Mouse (Mus musculus): ENCODE measurements at regions not wholly inside any gene's neighbourhood (a gene's known extent, or its start where the extent isn't known, plus 50 kb on each side); places are given as distances from the start of the nearest gene placed in this dataset.

GRCm38 (mm10) chr14:46221897-46222669 is 157.1 kb upstream of the Gm15217 start:
- no peaks in the 10 kb centered on the region for H3K9me3 ChIP-seq (replicated peaks; ENCODE audit: control insufficient read depth, low read length)
- H3K4me1 ChIP-seq (ENCODE audit: control insufficient read depth, insufficient read depth) = no peaks in the 10 kb centered on the region
- no peak overlapping the region for H3K9ac ChIP-seq (replicated peaks; ENCODE audit: low read depth, low read length)
- WGBS = 73% methylated on average over 4 of the region's 4 CpGs
- H3K27ac ChIP-seq (ENCODE audit: low read depth) = no peak overlapping the region
- H3K36me3 ChIP-seq (replicated peaks; ENCODE audit: control insufficient read depth, insufficient read depth, low read length) = no peaks in the 10 kb centered on the region
- no peak for DNase-seq (ENCODE audit: low spot score)
- no peaks in the 10 kb centered on the region for H3K27me3 ChIP-seq (ENCODE audit: control insufficient read depth, insufficient read depth, low read length)
- ATAC-seq (ENCODE audit: insufficient read depth, low read depth) = no peak
- TF ChIP-seq CTCF (IDR thresholded peaks at IDR 0.05; ENCODE audit: low read depth) = no peak
- H3K4me2 ChIP-seq (ENCODE audit: low read depth, low read length) = no peak overlapping the region
- H3K4me3 ChIP-seq (ENCODE audit: low read depth, low read length) = no peak overlapping the region

- no peak for DNase-seq (ENCODE audit: low spot score)
- no peak overlapping the region for H3K4me3 ChIP-seq (ENCODE audit: low read depth, low read length)
- no peaks in the 10 kb centered on the region for H3K27me3 ChIP-seq (ENCODE audit: control insufficient read depth, insufficient read depth, low read length)
- no peaks in the 10 kb centered on the region for H3K9me3 ChIP-seq (replicated peaks; ENCODE audit: control insufficient read depth, low read length)
- no peaks in the 10 kb centered on the region for H3K36me3 ChIP-seq (replicated peaks; ENCODE audit: control insufficient read depth, insufficient read depth, low read length)
- H3K27ac ChIP-seq (ENCODE audit: low read depth) = no peak overlapping the region
- no peak overlapping the region for H3K4me2 ChIP-seq (ENCODE audit: low read depth, low read length)
- WGBS = 78% methylated on average over 6 of the region's 6 CpGs
- no peak for TF ChIP-seq CTCF (IDR thresholded peaks at IDR 0.05; ENCODE audit: low read depth)
- TF ChIP-seq EP300 (IDR thresholded peaks at IDR 0.05; ENCODE audit: low read depth) = no peak
- ATAC-seq (ENCODE audit: insufficient read depth, low read depth) = no peak
- no peak overlapping the region for H3K9ac ChIP-seq (replicated peaks; ENCODE audit: low read depth, low read length)
- no peaks in the 10 kb centered on the region for H3K4me1 ChIP-seq (ENCODE audit: control insufficient read depth, insufficient read depth)
These were observed 156.2 kb upstream of the Gm15217 start for GRCm38 (mm10) chr14:46223008-46223407.

- Histone ChIP-seq H3K27me3 (ENCODE audit: control insufficient read depth, insufficient read depth, low read length) (no peaks in the 10 kb centered on the region), H3K4me2 (ENCODE audit: low read depth, low read length) (no peak overlapping the region), H3K4me1 (ENCODE audit: control insufficient read depth, insufficient read depth) (no peaks in the 10 kb centered on the region), H3K36me3 (replicated peaks; ENCODE audit: control insufficient read depth, insufficient read depth, low read length) (no peaks in the 10 kb centered on the region), H3K9ac (replicated peaks; ENCODE audit: low read depth, low read length) (no peak overlapping the region), H3K27ac (ENCODE audit: low read depth) (no peak overlapping the region), H3K4me3 (ENCODE audit: low read depth, low read length) (no peak overlapping the region), H3K9me3 (replicated peaks; ENCODE audit: control insufficient read depth, low read length) (no peaks in the 10 kb centered on the region)
- TF ChIP-seq EP300 (IDR thresholded peaks at IDR 0.05; ENCODE audit: low read depth) (no peak), CTCF (IDR thresholded peaks at IDR 0.05; ENCODE audit: low read depth) (no peak)
- 80% methylated on average over 4 of the region's 4 CpGs for WGBS
- no peak for DNase-seq (ENCODE audit: low spot score)
- no peak for ATAC-seq (ENCODE audit: insufficient read depth, low read depth)
These were observed 154.7 kb upstream of the Gm15217 start for GRCm38 (mm10) chr14:46224421-46224950.

GRCm38 (mm10) chr14:46225851-46226608 is 153.2 kb upstream of the Gm15217 start:
- Histone ChIP-seq H3K4me3 (ENCODE audit: low read depth, low read length) (no peak overlapping the region), H3K9me3 (replicated peaks; ENCODE audit: control insufficient read depth, low read length) (no peaks in the 10 kb centered on the region), H3K36me3 (replicated peaks; ENCODE audit: control insufficient read depth, insufficient read depth, low read length) (no peaks in the 10 kb centered on the region), H3K9ac (replicated peaks; ENCODE audit: low read depth, low read length) (no peak overlapping the region), H3K27me3 (ENCODE audit: control insufficient read depth, insufficient read depth, low read length) (no peaks in the 10 kb centered on the region), H3K27ac (ENCODE audit: low read depth) (no peak overlapping the region), H3K4me1 (ENCODE audit: control insufficient read depth, insufficient read depth) (no peaks in the 10 kb centered on the region), H3K4me2 (ENCODE audit: low read depth, low read length) (no peak overlapping the region)
- TF ChIP-seq EP300 (IDR thresholded peaks at IDR 0.05; ENCODE audit: low read depth) (no peak), CTCF (IDR thresholded peaks at IDR 0.05; ENCODE audit: low read depth) (no peak)
- DNase-seq (ENCODE audit: low spot score) = no peak
- WGBS = 51% methylated on average over 6 of the region's 6 CpGs
- ATAC-seq (ENCODE audit: insufficient read depth, low read depth) = no peak

GRCm38 (mm10) chr14:46234040-46234439 is 145.2 kb upstream of the Gm15217 start:
- DNase-seq (ENCODE audit: low spot score) = no peak
- TF ChIP-seq CTCF (IDR thresholded peaks at IDR 0.05; ENCODE audit: low read depth) = no peak
- TF ChIP-seq EP300 (IDR thresholded peaks at IDR 0.05; ENCODE audit: low read depth) = no peak
- WGBS = 46% methylated on average over 3 of the region's 3 CpGs
- ATAC-seq (ENCODE audit: insufficient read depth, low read depth) = no peak
- H3K9me3 ChIP-seq (replicated peaks; ENCODE audit: control insufficient read depth, low read length) = no peaks in the 10 kb centered on the region
- no peak overlapping the region for H3K27ac ChIP-seq (ENCODE audit: low read depth)
- H3K4me2 ChIP-seq (ENCODE audit: low read depth, low read length) = no peak overlapping the region
- no peaks in the 10 kb centered on the region for H3K27me3 ChIP-seq (ENCODE audit: control insufficient read depth, insufficient read depth, low read length)
- no peaks in the 10 kb centered on the region for H3K36me3 ChIP-seq (replicated peaks; ENCODE audit: control insufficient read depth, insufficient read depth, low read length)
- H3K9ac ChIP-seq (replicated peaks; ENCODE audit: low read depth, low read length) = no peak overlapping the region
- no peak overlapping the region for H3K4me3 ChIP-seq (ENCODE audit: low read depth, low read length)
- H3K4me1 ChIP-seq (ENCODE audit: control insufficient read depth, insufficient read depth) = no peaks in the 10 kb centered on the region
